Mouse (Mus musculus) megakaryocyte, embryonic 14.5 days (primary cell): Measurements from ENCODE around the gene Isoc2a.

Source experiments
- FLI1 ChIP-seq: IDR thresholded peaks from 2 replicates; pipeline ENCODE4 v1.6.1; 2012; ENCODE audit warnings: low read length, inconsistent platforms, mixed read lengths
- GATA1 ChIP-seq: IDR thresholded peaks from 3 replicates; pipeline ENCODE4 v1.6.1; 2012; ENCODE audit warnings: mixed read lengths, low read length, inconsistent platforms, borderline replicate concordance

GRCm38 (mm10) chr7:4915007-4915665, 38.2 kb downstream of the Isoc2a start, which contains the start of gene Zfp628:
- no peak for TF ChIP-seq GATA1
- no peak for TF ChIP-seq FLI1
